Mouse (Mus musculus): ENCODE data around the gene Ctrc.

GRCm38 (mm10) chr4:141786141-141786540 lies 60.0 kb downstream of the Ctrc start:
- TF ChIP-seq POLR2A (IDR thresholded peaks at IDR 0.05; ENCODE audit: low read depth, low read length) (no peak), CTCF (conservative IDR thresholded peaks at IDR 0.05 in 1 of 2, IDR thresholded peaks at IDR 0.05 in 1 of 2; ENCODE audit: low read depth in 2 of 2, low read length in 2 of 2) (no peak), USF1 (IDR thresholded peaks at IDR 0.05; ENCODE audit: low read depth, low read length) (no peak)
